Mouse (Mus musculus) embryonic fibroblast, embryonic 13.5 days (primary cell): Measurements from ENCODE around the gene Agr2.

Experiments used
- CTCF ChIP-seq: IDR thresholded peaks from 2 replicates; pipeline ENCODE4 v1.5.1; 2011; ENCODE audit warnings: mild to moderate bottlenecking, control low read depth, low read length, moderate library complexity, borderline replicate concordance; ENCODE audit not compliant: insufficient read depth
- POLR2A ChIP-seq: IDR thresholded peaks from 2 replicates; pipeline ENCODE4 v1.6.1; 2011; ENCODE audit warnings: low read depth, mild to moderate bottlenecking, control low read depth, low read length, moderate library complexity

GRCm38 (mm10) chr12:35977633-35978246 lies 15.0 kb upstream of the Agr2 start:
- TF ChIP-seq CTCF (no peak), POLR2A (no peak)
